Mouse (Mus musculus) thymus, adult 2 months (tissue): ENCODE measurements around the gene Acsbg1. TPM values are rescaled to one million over a fixed set of nuclear protein-coding genes. Genes with fewer than 3 reads are reported as not detected.
A peak's percentile ranks its signal among the peaks of the same experiment; 100 is the strongest.
"Not testable (repeated sequence)": the region's sequence is repeated elsewhere in the genome, so short reads cannot be mapped to it uniquely, and the experiment has no call there.

Experiments
- DNase-seq: peaks from one replicate; pipeline ENCODE4 v3.0.0; 2021
- H3K27ac ChIP-seq: fragments of 200-500 bp; 2 replicates; pipeline ENCODE4 v1.5.1; 2012; ENCODE audit warnings: low read length, control low read depth; ENCODE audit not compliant: control insufficient read depth, insufficient read depth
- H3K27me3 ChIP-seq: fragments of 200-500 bp; 2 replicates; pipeline ENCODE4 v1.6.1; 2012; ENCODE audit warnings: mild to moderate bottlenecking, low read length, moderate library complexity, mixed read lengths; ENCODE audit not compliant: control insufficient read depth, insufficient read depth
- H3K36me3 ChIP-seq: fragments of 200-500 bp; 2 replicates; pipeline ENCODE4 v1.6.1; 2012; ENCODE audit warnings: mild to moderate bottlenecking, low read length, moderate library complexity; ENCODE audit not compliant: control insufficient read depth, insufficient read depth
- H3K4me1 ChIP-seq: fragments of 200-500 bp; replicated peaks from 2 replicates; pipeline ENCODE4 v1.6.1; 2012; ENCODE audit warnings: low read length; ENCODE audit not compliant: control insufficient read depth, insufficient read depth
- H3K4me3 ChIP-seq: fragments of 200-500 bp; 2 replicates; pipeline ENCODE4 v1.5.1; 2012; ENCODE audit warnings: mild to moderate bottlenecking, low read length, control low read depth, moderate library complexity; ENCODE audit not compliant: control insufficient read depth, insufficient read depth
- CTCF ChIP-seq: fragments of 200-500 bp; IDR thresholded peaks from 2 replicates; pipeline ENCODE4 v1.5.1; 2012; ENCODE audit warnings: mild to moderate bottlenecking, control low read depth, low read length, moderate library complexity, borderline replicate concordance; ENCODE audit not compliant: control insufficient read depth, poor library complexity, insufficient read depth; ENCODE audit errors: extremely low read depth
- POLR2A ChIP-seq: fragments of 200-500 bp; IDR thresholded peaks from 2 replicates; pipeline ENCODE4 v1.6.1; 2012; ENCODE audit warnings: mild to moderate bottlenecking, low read length, control low read depth, moderate library complexity; ENCODE audit not compliant: control insufficient read depth, poor library complexity, insufficient read depth; ENCODE audit errors: extremely low read depth
- WGBS: fragments of 180-500 bp; shearing (Covaris S2); methylation state at CpG from one replicate; pipeline ENCODE4 v1.1.7; 2018; 5-methylcytosine and 5-hydroxymethylcytosine counted together
- polyA plus RNA-seq: library from polyadenylated mRNA; depleted of rRNA; stranded (reverse); fragments of >200 nt; gene quantifications from 2 replicates; pipeline ENCODE4 v1.2.3, GENCODE M21; 2012

Acsbg1 gene
- polyA plus RNA-seq, 1 experiment: 4.1 TPM

- peaks cover 9% of the 10 kb centered on the region; the same call in 1 of the 2 replicates for H3K4me1 ChIP-seq
- peaks cover 19% of the 10 kb centered on the region for H3K27me3 ChIP-seq
- 93% methylated on average over 7 of the region's 7 CpGs for WGBS
- H3K36me3 ChIP-seq: no peaks in the 10 kb centered on the region
- no peak overlapping the region for H3K27ac ChIP-seq
- no peak for TF ChIP-seq POLR2A
- no peak for TF ChIP-seq CTCF
- no peak overlapping the region for H3K4me3 ChIP-seq
- DNase-seq: no peak
These were observed 39.1 kb upstream of the Acsbg1 start for GRCm38 (mm10) chr9:54700746-54701145.

GRCm38 (mm10) chr9:54700174-54700475 lies 38.5 kb upstream of the Acsbg1 start:
- DNase-seq: no peak
- Histone ChIP-seq H3K4me3 (peak overlapping the region; percentile 53), H3K36me3 (no peaks in the 10 kb centered on the region), H3K4me1 (peaks cover 9% of the 10 kb centered on the region; the same call in 1 of the 2 replicates), H3K27me3 (peaks cover 19% of the 10 kb centered on the region), H3K27ac (no peak overlapping the region)
- TF ChIP-seq POLR2A: no peak
- WGBS: 33% methylated on average over 9 of the region's 9 CpGs

GRCm38 (mm10) chr9:54699345-54700173 lies 37.9 kb upstream of the Acsbg1 start:
- peak; percentile 21 for DNase-seq
- Histone ChIP-seq H3K27ac (no peak overlapping the region), H3K36me3 (no peaks in the 10 kb centered on the region), H3K4me3 (peak overlapping the region; percentile 53), H3K4me1 (peaks cover 9% of the 10 kb centered on the region; the same call in 1 of the 2 replicates), H3K27me3 (peaks cover 19% of the 10 kb centered on the region)
- TF ChIP-seq CTCF (no peak), POLR2A (no peak)
- WGBS: 2% methylated on average over 92 of the region's 92 CpGs

DNA sequence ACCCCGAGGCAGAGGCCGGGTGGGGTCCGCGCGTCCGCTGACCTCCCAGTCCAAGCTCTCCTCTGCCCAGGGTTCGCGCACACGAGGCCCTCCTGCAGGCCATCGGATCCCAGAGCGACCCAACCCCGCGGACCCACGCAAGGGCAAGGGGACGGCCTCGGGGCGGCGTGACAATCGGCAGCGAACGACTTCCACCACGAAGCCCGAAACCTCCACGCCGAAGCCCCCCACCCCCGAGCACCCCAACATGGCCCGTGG lies 37.3 kb upstream of the Acsbg1 start:
- Histone ChIP-seq H3K4me1 (peaks cover 9% of the 10 kb centered on the region; the same call in 1 of the 2 replicates), H3K4me3 (peak overlapping the region; percentile 53), H3K27me3 (peaks cover 19% of the 10 kb centered on the region), H3K36me3 (no peaks in the 10 kb centered on the region), H3K27ac (no peak overlapping the region)
- DNase-seq: no peak
- 12% methylated on average over 27 of the region's 27 CpGs for WGBS
- TF ChIP-seq CTCF: no peak
- TF ChIP-seq POLR2A: no peak

DNA sequence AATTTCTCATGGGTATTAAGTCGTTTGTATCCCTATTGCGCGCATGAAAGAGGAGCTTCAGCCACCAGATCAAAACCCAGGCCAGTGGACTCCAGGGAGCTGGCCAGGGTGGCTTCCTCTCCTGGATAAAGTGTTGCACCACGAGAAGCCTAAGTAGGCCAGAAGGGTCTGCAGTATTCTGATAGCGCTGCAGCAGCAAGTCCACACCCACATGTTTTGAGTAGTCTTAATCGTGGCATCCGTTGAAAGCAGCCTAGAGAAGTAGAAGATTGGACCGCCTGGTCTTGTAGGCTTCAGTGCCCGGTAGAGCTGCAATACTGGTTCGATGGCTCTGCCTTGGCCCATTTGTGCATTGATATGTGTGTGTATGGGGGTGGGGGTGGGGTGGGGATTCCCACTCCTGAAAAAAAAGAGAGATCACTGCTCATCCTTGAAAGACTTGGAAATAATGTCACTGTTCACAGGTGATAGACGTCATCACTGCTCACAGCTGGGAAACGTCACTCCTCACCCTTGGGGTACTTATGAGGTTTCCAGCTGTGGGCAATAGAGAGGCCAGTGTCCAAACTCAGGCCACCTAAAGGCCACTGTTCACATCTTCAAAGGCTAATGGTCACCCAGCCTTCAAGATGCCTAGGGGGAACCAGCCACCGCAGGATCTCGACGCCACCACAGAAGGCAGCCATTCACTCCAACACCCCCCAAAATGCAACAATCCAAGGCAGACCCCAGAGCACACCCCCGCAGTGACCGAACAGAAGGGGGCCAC lies 36.8 kb upstream of the Acsbg1 start, which contains the start of gene Dnaja4:
Dnaja4 (plus strand) TSS at position 556 of the 769 bp plus-strand sequence.
- peaks cover 19% of the 10 kb centered on the region for H3K27me3 ChIP-seq
- WGBS: 79% methylated on average over 17 of the region's 17 CpGs

GRCm38 (mm10) chr9:54691241-54691805 lies 29.7 kb upstream of the Acsbg1 start:
- H3K4me1 ChIP-seq, H3K27ac ChIP-seq, H3K4me3 ChIP-seq, H3K27me3 ChIP-seq, H3K36me3 ChIP-seq: not testable (repeated sequence)
- peak; percentile 41 for DNase-seq
- WGBS: 4% methylated on average over 31 of the region's 31 CpGs

More for the DNA sequence above, 36.8 kb upstream of the Acsbg1 start, which contains the start of gene Dnaja4:
- no peaks in the 10 kb centered on the region for H3K36me3 ChIP-seq
- TF ChIP-seq POLR2A (no peak), CTCF (no peak)
- peak within 1 kb of the TSS; percentile 53 for H3K4me3 ChIP-seq
- DNase-seq: no peak
- no peak within 1 kb of the TSS for H3K27ac ChIP-seq
- peaks cover 9% of the 10 kb centered on the region; the same call in 1 of the 2 replicates for H3K4me1 ChIP-seq

GRCm38 (mm10) chr9:54690697-54691096 lies 29.0 kb upstream of the Acsbg1 start:
- H3K4me3 ChIP-seq, H3K36me3 ChIP-seq, H3K27me3 ChIP-seq, DNase-seq, H3K27ac ChIP-seq, H3K4me1 ChIP-seq: not testable (repeated sequence)
- WGBS: 92% methylated on average over 2 of the region's 2 CpGs
